Mouse (Mus musculus) small intestine, adult 2 months (tissue): ENCODE data around the gene BB287469.
"Not testable (repeated sequence)": the region's sequence is repeated elsewhere in the genome, so short reads cannot be mapped to it uniquely, and the experiment has no call there.

Experiments
- CTCF ChIP-seq: fragments of 200-500 bp; IDR thresholded peaks from 2 replicates; pipeline ENCODE4 v1.5.1; 2012; ENCODE audit warnings: low read depth, mild to moderate bottlenecking, control low read depth, inconsistent platforms, low read length, moderate library complexity, mixed read lengths; ENCODE audit not compliant: insufficient replicate concordance, insufficient read length; ENCODE audit errors: extremely low read depth
- POLR2A ChIP-seq: fragments of 200-500 bp; IDR thresholded peaks from 2 replicates; pipeline ENCODE4 v1.6.1; 2012; ENCODE audit warnings: low read depth, mild to moderate bottlenecking, control low read depth, inconsistent platforms, low read length, moderate library complexity

- not testable (repeated sequence) for TF ChIP-seq POLR2A, CTCF
These were observed 39.7 kb downstream of the BB287469 start for GRCm38 (mm10) chr12:87856067-87856466.
